Mouse (Mus musculus): ENCODE results near the gene Ep300. TPM values are rescaled to one million over a fixed set of nuclear protein-coding genes. Genes with fewer than 3 reads are reported as not detected.

Ep300 gene
- total and polyA plus RNA-seq, 3 experiments = 11.6 to 45.2 (median 32.3) TPM

DNA sequence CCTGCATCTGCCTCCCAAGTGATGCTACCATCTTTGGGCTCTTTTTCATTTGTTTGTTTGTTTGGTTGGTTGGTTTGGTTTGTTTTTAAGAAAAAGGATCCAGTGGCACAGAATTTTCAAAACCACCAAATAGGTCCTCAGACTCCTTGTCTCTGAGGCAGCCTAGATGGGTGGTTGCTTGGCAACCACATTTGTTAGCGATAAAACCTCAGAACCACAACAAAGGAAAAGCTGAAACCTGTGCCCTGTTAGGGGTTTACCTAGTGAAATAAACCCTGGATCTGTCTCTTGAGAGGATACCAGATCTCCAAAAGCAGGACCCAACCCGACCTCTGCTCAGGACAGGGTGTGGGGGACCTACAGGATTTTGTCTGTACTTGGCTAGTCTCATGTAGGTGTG, 45.6 kb upstream of the Ep300 start:
- DNase-seq (ENCODE audit: low read depth, low spot score) = peak; percentile 27
- TF ChIP-seq MXI1 (IDR thresholded peaks at IDR 0.05; ENCODE audit: low read depth, low read length) = no peak
- no peak for TF ChIP-seq E2F4 (IDR thresholded peaks at IDR 0.05; ENCODE audit: borderline replicate concordance, low read depth, low read length)
- TF ChIP-seq TCF12 (IDR thresholded peaks at IDR 0.05; ENCODE audit: low read depth, low read length) = no peak
- no peak for TF ChIP-seq RCOR1 (IDR thresholded peaks at IDR 0.05; ENCODE audit: low read depth, low read length)
- no peak for TF ChIP-seq EP300 (IDR thresholded peaks at IDR 0.05; ENCODE audit: low read depth in 1 of 2, low read length in 2 of 2)
- no peak for TF ChIP-seq TBP (IDR thresholded peaks at IDR 0.05; ENCODE audit: low read depth, low read length)
- no peak for TF ChIP-seq MEF2A (IDR thresholded peaks at IDR 0.05; ENCODE audit: extremely low read depth, insufficient replicate concordance, low read depth, low read length, poor library complexity, severe bottlenecking)
- no peak for TF ChIP-seq POLR2AphosphoS5 (IDR thresholded peaks at IDR 0.05; ENCODE audit: borderline replicate concordance, low read depth, low read length)
- TF ChIP-seq ETS1 (IDR thresholded peaks at IDR 0.05; ENCODE audit: low read depth, low read length) = no peak
- no peak for TF ChIP-seq CHD1 (IDR thresholded peaks at IDR 0.05; ENCODE audit: low read depth, low read length)
- TF ChIP-seq MAX (IDR thresholded peaks at IDR 0.05; ENCODE audit: low read length) = no peak
- no peak for TF ChIP-seq ZKSCAN1 (IDR thresholded peaks at IDR 0.05; ENCODE audit: low read depth, low read length)
- no peak for TF ChIP-seq MAFK (IDR thresholded peaks at IDR 0.05; ENCODE audit: borderline replicate concordance, low read depth, low read length)
- no peak for TF ChIP-seq MYC (IDR thresholded peaks at IDR 0.05; ENCODE audit: low read depth, low read length)
- H3K36me3 ChIP-seq (ENCODE audit: control insufficient read depth in 1 of 2, insufficient read depth in 2 of 2, low read length in 2 of 2) = no peaks in the 10 kb centered on the region

DNA sequence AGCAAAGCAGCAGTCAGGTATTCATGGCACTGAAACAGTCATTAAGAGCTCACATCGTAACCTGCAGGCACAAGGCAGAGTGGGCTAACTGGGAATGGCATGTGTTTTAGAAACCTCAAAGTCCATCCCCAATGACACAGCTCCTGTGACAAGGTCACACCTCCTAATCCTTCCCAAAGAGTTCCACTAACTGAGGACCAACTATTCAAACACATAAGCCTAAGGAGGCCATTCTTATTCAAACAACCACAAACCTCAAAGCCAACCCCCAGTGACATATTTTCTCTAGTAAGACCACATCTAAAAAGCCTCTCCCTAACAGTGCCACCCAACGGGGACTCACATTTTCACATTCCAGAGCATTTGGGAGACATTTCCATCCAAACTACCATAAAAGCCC, 40.2 kb upstream of the Ep300 start:
- no peak overlapping the region for H3K9ac ChIP-seq (ENCODE audit: control insufficient read depth, low read depth, low read length, poor library complexity, severe bottlenecking)
- no peak for DNase-seq (ENCODE audit: low read depth, low spot score)
- H3K4me3 ChIP-seq (ENCODE audit: control insufficient read depth in 1 of 2, insufficient read depth in 1 of 2, low read depth in 2 of 2, low read length in 2 of 2) = no peak overlapping the region
- no peaks in the 10 kb centered on the region for H3K9me3 ChIP-seq (replicated peaks; ENCODE audit: insufficient read depth, low read length)
- H3K79me2 ChIP-seq (ENCODE audit: control insufficient read depth, insufficient read depth, low read length, poor library complexity) = no peaks in the 10 kb centered on the region
- H3K27ac ChIP-seq (ENCODE audit: control insufficient read depth, low read depth, low read length) = no peak overlapping the region
- peaks cover 0 to 8% of the 10 kb centered on the region in 2 experiments; a peak in 2 of 4 replicates for H3K4me1 ChIP-seq (ENCODE audit: control insufficient read depth in 1 of 2, insufficient read depth in 2 of 2, low read length in 2 of 2)
- peaks cover 0 to 3% of the 10 kb centered on the region in 2 experiments; a peak in 1 of 4 replicates for H3K27me3 ChIP-seq (ENCODE audit: control insufficient read depth in 1 of 2, insufficient read depth in 2 of 2, low read length in 2 of 2)
- H3K36me3 ChIP-seq (ENCODE audit: control insufficient read depth in 1 of 2, insufficient read depth in 2 of 2, low read length in 2 of 2) = peaks cover 0 to 3% of the 10 kb centered on the region in 2 experiments; a peak in 2 of 4 replicates
- TF ChIP-seq GABPA (IDR thresholded peaks at IDR 0.05; ENCODE audit: low read depth, low read length) = no peak
- no peak for TF ChIP-seq UBTF (IDR thresholded peaks at IDR 0.05; ENCODE audit: borderline replicate concordance, insufficient read depth, low read depth, low read length)
- no peak for TF ChIP-seq POLR2AphosphoS2 (IDR thresholded peaks at IDR 0.05; ENCODE audit: low read length)
- no peak for TF ChIP-seq BHLHE40 (IDR thresholded peaks at IDR 0.05; ENCODE audit: borderline replicate concordance, low read depth, low read length)
- TF ChIP-seq RAD21 (IDR thresholded peaks at IDR 0.05; ENCODE audit: low read depth, low read length) = no peak
- no peak for TF ChIP-seq KAT2A (conservative IDR thresholded peaks at IDR 0.05; ENCODE audit: low read depth, low read length)
- TF ChIP-seq TCF12 (IDR thresholded peaks at IDR 0.05; ENCODE audit: low read depth, low read length) = no peak
- TF ChIP-seq MXI1 (IDR thresholded peaks at IDR 0.05; ENCODE audit: low read depth, low read length) = no peak
- TF ChIP-seq CTCF (IDR thresholded peaks at IDR 0.05 in 2 of 3, conservative IDR thresholded peaks at IDR 0.05 in 1 of 3; ENCODE audit: control insufficient read depth in 1 of 3, insufficient read depth in 1 of 3, low read depth in 2 of 3, low read length in 3 of 3, poor library complexity in 1 of 3, severe bottlenecking in 1 of 3) = no peak
- TF ChIP-seq CHD2 (IDR thresholded peaks at IDR 0.05; ENCODE audit: low read length) = no peak
- no peak for TF ChIP-seq TBP (IDR thresholded peaks at IDR 0.05; ENCODE audit: low read depth, low read length)
- no peak for TF ChIP-seq USF2 (IDR thresholded peaks at IDR 0.05; ENCODE audit: borderline replicate concordance in 1 of 2, insufficient read depth in 1 of 2, low read depth in 1 of 2, low read length in 2 of 2)

More for the DNA sequence above, 45.6 kb upstream of the Ep300 start:
- Histone ChIP-seq H3K79me2 (ENCODE audit: control insufficient read depth, insufficient read depth, low read length, poor library complexity) (no peaks in the 10 kb centered on the region), H3K4me1 (ENCODE audit: control insufficient read depth in 1 of 2, insufficient read depth in 2 of 2, low read length in 2 of 2) (0 out of 4 replicates have a peak, but pooled peaks cover 2 to 5% of the 10 kb centered on the region in 2 experiments), H3K4me3 (ENCODE audit: control insufficient read depth in 1 of 2, insufficient read depth in 1 of 2, low read depth in 2 of 2, low read length in 2 of 2) (no peak overlapping the region), H3K27ac (ENCODE audit: control insufficient read depth, low read depth, low read length) (no peak overlapping the region), H3K9me3 (replicated peaks; ENCODE audit: insufficient read depth, low read length) (no peaks in the 10 kb centered on the region), H3K9ac (ENCODE audit: control insufficient read depth, low read depth, low read length, poor library complexity, severe bottlenecking) (no peak overlapping the region), H3K27me3 (ENCODE audit: control insufficient read depth in 1 of 2, insufficient read depth in 2 of 2, low read length in 2 of 2) (0 out of 4 replicates have a peak, but pooled peaks cover 0 to 3% of the 10 kb centered on the region in 2 experiments)
